Mouse (Mus musculus): ENCODE measurements around the gene Thyn1. TPM values are rescaled to one million over a fixed set of nuclear protein-coding genes. Genes with fewer than 3 reads are reported as not detected.

Gene Thyn1
- total RNA-seq (2023) = 22.6 TPM

GRCm38 (mm10) chr9:26999461-27000395 lies at the start of gene Thyn1, which contains the start of gene Acad8:
Gene Thyn1, plus strand, starts transcription at chr9:26999710.
Gene Acad8, minus strand, starts transcription at chr9:26999566.

GRCm38 (mm10) chr9:27029828-27030762 lies 30.6 kb downstream of the Thyn1 start, which contains the start of the genes Vps26b and Ncapd3:
Gene Vps26b, minus strand, starts transcription at chr9:27030065.
Gene Ncapd3, plus strand, starts transcription at chr9:27030175.

Other genes with a start within 250 kb of the Thyn1 start
- gene Glb1l2, start 193.2 kb upstream of the Thyn1 start, total RNA-seq (2023) = not detected
- not detected for gene Glb1l3, start 138.8 kb upstream of the Thyn1 start, total RNA-seq (2023)
- gene Gm1110, start 76.6 kb upstream of the Thyn1 start, total RNA-seq (2023) = not detected
- 24.9 TPM for gene Acad8, start 144 bp upstream of the Thyn1 start, total RNA-seq (2023)
- 46.6 TPM for gene Vps26b, start 30.4 kb downstream of the Thyn1 start, total RNA-seq (2023)
- gene Ncapd3, start 30.5 kb downstream of the Thyn1 start, total RNA-seq (2023) = 69.0 TPM
- not detected for gene Jam3, start 155.7 kb downstream of the Thyn1 start, total RNA-seq (2023)

All from CD4-positive naive resting alpha-beta T cell, adult 57 days (primary cell).